In the genomic region with DNA sequence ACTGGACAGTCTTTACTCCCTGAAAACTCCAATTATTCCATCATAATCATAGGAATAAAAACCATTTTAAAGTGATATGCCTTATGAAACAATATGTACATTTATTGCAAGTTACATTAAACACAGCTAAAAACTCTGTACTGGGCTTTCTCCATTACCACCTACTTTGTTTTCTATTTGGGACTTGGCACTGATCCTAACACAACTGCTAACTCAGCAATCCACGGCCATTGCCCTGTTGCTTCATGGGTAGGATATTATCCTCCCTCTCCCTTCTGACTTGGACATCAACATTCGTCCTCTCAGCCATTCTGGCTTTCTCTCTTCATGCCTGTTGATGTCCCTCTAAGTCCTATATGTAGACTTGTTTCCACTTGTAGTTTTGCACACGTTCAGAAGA, we compare ENCODE assay signal across 24 mouse cellular contexts. TPM values are rescaled to one million over a fixed set of nuclear protein-coding genes. Genes with fewer than 3 reads are reported as not detected.
"Had no signal": no experiment of that assay in that cellular context is flagged by ENCODE, and none has a peak within 500 bp of the region (broad histone marks: within the 10 kb centered on the region; RNA-seq: fewer than 3 reads in every experiment).

No protein-coding gene starts in this region.

- H3K4me3 ChIP-seq: liver, embryonic 13.5 days; liver, embryonic 15.5 days; lung, embryonic 15.5 days; midbrain, embryonic 10.5 days; midbrain, embryonic 12.5 days; myocyte; neural tube, embryonic 13.5 days; neural tube, embryonic 15.5 days; stomach, embryonic 15.5 days had no signal

- H3K27ac ChIP-seq: liver, embryonic 13.5 days; liver, embryonic 15.5 days; lung, embryonic 15.5 days; midbrain, embryonic 10.5 days; midbrain, embryonic 12.5 days; neural tube, embryonic 13.5 days; neural tube, embryonic 15.5 days; stomach, embryonic 15.5 days; stomach, postnatal 0 days had no signal

- H3K27me3 ChIP-seq: liver, embryonic 13.5 days; liver, embryonic 15.5 days; lung, embryonic 15.5 days; midbrain, embryonic 12.5 days; neural tube, embryonic 13.5 days; neural tube, embryonic 15.5 days; stomach, embryonic 15.5 days had no signal

- H3K4me2 ChIP-seq: liver, embryonic 13.5 days; liver, embryonic 15.5 days; lung, embryonic 15.5 days; midbrain, embryonic 12.5 days; neural tube, embryonic 13.5 days; neural tube, embryonic 15.5 days; stomach, embryonic 15.5 days had no signal

- ATAC-seq: midbrain, embryonic 16.5 days had no signal

- DNase-seq: liver, embryonic 13.5 days; lung, adult 18-20 months; lung, postnatal 10 days; lung, postnatal 4 days; midbrain, embryonic 14.5 days; right cerebral cortex, postnatal 14 days; thymus, adult 2 months; thymus, postnatal 25 days; thymus, postnatal 4 days had no signal

- H3K36me3 ChIP-seq: liver, embryonic 13.5 days; liver, embryonic 15.5 days; lung, embryonic 15.5 days; midbrain, embryonic 10.5 days; midbrain, embryonic 12.5 days; neural tube, embryonic 13.5 days; neural tube, embryonic 15.5 days; stomach, embryonic 15.5 days had no signal

- H3K4me1 ChIP-seq: liver, embryonic 13.5 days; liver, embryonic 15.5 days; lung, embryonic 15.5 days; midbrain, embryonic 10.5 days; midbrain, embryonic 12.5 days; neural tube, embryonic 13.5 days; neural tube, embryonic 15.5 days; stomach, embryonic 15.5 days had no signal

- H3K9me3 ChIP-seq: liver, embryonic 13.5 days; liver, embryonic 15.5 days; lung, embryonic 15.5 days; midbrain, embryonic 10.5 days; midbrain, embryonic 12.5 days; neural tube, embryonic 13.5 days; neural tube, embryonic 15.5 days; stomach, embryonic 15.5 days had no signal

- H3K9ac ChIP-seq: liver, embryonic 13.5 days; liver, embryonic 15.5 days; lung, embryonic 15.5 days; midbrain, embryonic 12.5 days; neural tube, embryonic 13.5 days; neural tube, embryonic 15.5 days; stomach, embryonic 15.5 days had no signal

RNA-seq across cellular contexts. Expression of a gene that starts 12.6 kb away (rescaled TPM):
- total RNA-seq: megakaryocyte, adult 5-6 weeks; megakaryocyte-erythroid progenitor cell, adult 5-6 weeks had no signal
- polyA plus RNA-seq: lung, embryonic 15.5 days; midbrain, embryonic 10.5 days; midbrain, embryonic 12.5 days; midbrain, embryonic 14.5 days; midbrain, embryonic 16.5 days; myocyte; neural tube, embryonic 11.5 days; neural tube, embryonic 13.5 days; stomach, postnatal 0 days; urinary bladder, adult 2 months had no signal

RNA-seq across cellular contexts. Expression of a gene that starts 19.8 kb away (rescaled TPM):
- total RNA-seq: megakaryocyte, adult 5-6 weeks; megakaryocyte-erythroid progenitor cell, adult 5-6 weeks had no signal
- polyA plus RNA-seq: lung, embryonic 15.5 days; midbrain, embryonic 10.5 days; midbrain, embryonic 12.5 days; midbrain, embryonic 14.5 days; midbrain, embryonic 16.5 days; myocyte; neural tube, embryonic 11.5 days; neural tube, embryonic 13.5 days; neural tube, embryonic 15.5 days; spleen, adult 2 months; urinary bladder, adult 2 months had no signal

RNA-seq across cellular contexts. Expression of a gene that starts 40.9 kb away (rescaled TPM):
- total RNA-seq: megakaryocyte, adult 5-6 weeks; megakaryocyte-erythroid progenitor cell, adult 5-6 weeks had no signal
- polyA plus RNA-seq: midbrain, embryonic 10.5 days; midbrain, embryonic 12.5 days; midbrain, embryonic 14.5 days; midbrain, embryonic 16.5 days; myocyte; neural tube, embryonic 11.5 days; neural tube, embryonic 13.5 days; neural tube, embryonic 15.5 days; stomach, postnatal 0 days; urinary bladder, adult 2 months had no signal

RNA-seq across cellular contexts. Expression of a gene that starts 56.9 kb away (rescaled TPM):
- total RNA-seq: megakaryocyte, adult 5-6 weeks; megakaryocyte-erythroid progenitor cell, adult 5-6 weeks had no signal
- polyA plus RNA-seq: liver, embryonic 15.5 days; lung, embryonic 15.5 days; midbrain, embryonic 12.5 days; midbrain, embryonic 14.5 days; midbrain, embryonic 16.5 days; myocyte; neural tube, embryonic 11.5 days; neural tube, embryonic 13.5 days; neural tube, embryonic 15.5 days; spleen, adult 2 months; thymus, adult 2 months had no signal
